Mouse (Mus musculus) testis, adult 2 months (tissue): Measurements from ENCODE around the gene Ddx27.

Experiments used
- CTCF ChIP-seq: fragments of 200-500 bp; IDR thresholded peaks from 2 replicates; pipeline ENCODE4 v1.5.1; 2012; ENCODE audit warnings: low read depth, mild to moderate bottlenecking, inconsistent platforms, low read length, moderate library complexity; ENCODE audit not compliant: control insufficient read depth, insufficient read depth, insufficient replicate concordance
- POLR2A ChIP-seq: fragments of 200-500 bp; IDR thresholded peaks from 2 replicates; pipeline ENCODE4 v1.6.1; 2012; ENCODE audit warnings: low read depth, mild to moderate bottlenecking, inconsistent platforms, low read length, moderate library complexity; ENCODE audit not compliant: control insufficient read depth

GRCm38 (mm10) chr2:167055386-167055785 is 40.4 kb downstream of the Ddx27 start:
- TF ChIP-seq POLR2A (0 out of 2 replicates have a peak, but pooled peaks have one; percentile 15), CTCF (no peak)
